Mouse (Mus musculus) forebrain, embryonic 10.5 days (tissue): Measurements from ENCODE around the gene 5730455P16Rik. TPM values are rescaled to one million over a fixed set of nuclear protein-coding genes. Genes with fewer than 3 reads are reported as not detected.
A peak's percentile ranks its signal among the peaks of the same experiment; 100 is the strongest.
"Not testable (repeated sequence)": the region's sequence is repeated elsewhere in the genome, so short reads cannot be mapped to it uniquely, and the experiment has no call there.

Experiments
- DNase-seq: peaks from one replicate; pipeline ENCODE4 v3.0.0-alpha.2; 2017; ENCODE audit warnings: low spot score; ENCODE audit errors: extremely low spot score
- H3K27ac ChIP-seq: fragments of 300-500 bp; sonication (generic); 2 replicates; pipeline ENCODE4 v1.5.1; 2016; ENCODE audit warnings: mild to moderate bottlenecking
- H3K27me3 ChIP-seq: fragments of 300-500 bp; sonication (generic); 2 replicates; pipeline ENCODE4 v1.6.1; 2016; ENCODE audit warnings: mild to moderate bottlenecking; ENCODE audit not compliant: poor library complexity, severe bottlenecking
- H3K36me3 ChIP-seq: fragments of 300-500 bp; sonication (generic); replicated peaks from 2 replicates; pipeline ENCODE4 v1.6.1; 2016; ENCODE audit warnings: mild to moderate bottlenecking, moderate library complexity
- H3K4me1 ChIP-seq: fragments of 300-500 bp; sonication (generic); 2 replicates; pipeline ENCODE4 v1.6.1; 2016
- H3K4me3 ChIP-seq: fragments of 300-500 bp; sonication (generic); 2 replicates; pipeline ENCODE4 v1.5.1; 2016; ENCODE audit warnings: mild to moderate bottlenecking, moderate library complexity
- H3K9me3 ChIP-seq: fragments of 300-500 bp; sonication (generic); 2 replicates; pipeline ENCODE4 v1.6.1; 2016; ENCODE audit warnings: mild to moderate bottlenecking, moderate library complexity
- WGBS: fragments of 180-500 bp; shearing (Covaris S2); methylation state at CpG from one replicate; pipeline ENCODE4 v1.1.7; 2016; 5-methylcytosine and 5-hydroxymethylcytosine counted together
- polyA plus RNA-seq: library from polyadenylated mRNA; unstranded; fragments of >200 nt; fragmentation: Nextera tagmentation; extraction: Ambion mirVana; gene quantifications from 2 replicates; pipeline ENCODE4 v1.2.1, GENCODE M21; 2016

5730455P16Rik gene
- polyA plus RNA-seq, 1 experiment from 2014 or later, result 29.4 TPM

DNA sequence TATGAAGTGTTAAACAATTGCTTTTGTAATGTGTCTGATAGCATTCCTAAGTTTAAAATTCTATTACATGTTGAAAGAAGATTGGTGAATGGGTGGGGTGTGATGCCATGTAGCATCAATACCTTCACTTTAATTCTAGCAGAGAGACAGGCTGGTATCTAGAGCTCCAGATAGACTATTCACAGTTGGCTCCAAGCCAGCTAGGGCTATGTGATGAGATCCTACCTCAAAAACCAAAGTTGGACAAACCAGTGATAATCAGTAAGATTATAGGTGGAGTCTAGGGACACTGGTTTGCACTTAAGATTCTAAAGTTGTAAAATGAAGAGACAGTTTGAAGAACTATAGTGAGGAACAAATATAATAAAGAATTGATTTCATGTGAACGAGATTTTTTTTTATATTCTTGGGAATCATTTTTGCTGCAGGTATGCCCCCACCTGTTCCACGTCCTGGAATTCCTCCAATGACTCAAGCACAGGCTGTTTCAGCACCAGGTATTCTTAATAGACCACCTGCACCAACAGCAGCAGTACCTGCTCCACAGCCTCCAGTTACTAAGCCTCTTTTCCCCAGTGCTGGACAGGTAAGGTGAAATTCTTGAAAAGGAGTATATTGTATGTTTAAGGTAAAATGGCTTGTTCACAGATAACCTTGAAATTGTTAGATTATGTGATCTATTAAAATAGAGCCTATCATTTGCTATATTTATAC lies 13.7 kb upstream of the 5730455P16Rik start:
- peaks cover 100% of the 10 kb centered on the region for H3K36me3 ChIP-seq
- WGBS, result 97% methylated on average over 2 of the region's 2 CpGs
- no peaks in the 10 kb centered on the region for H3K9me3 ChIP-seq
- no peak for DNase-seq
- H3K27me3 ChIP-seq, result no peaks in the 10 kb centered on the region
- peaks cover 5% of the 10 kb centered on the region for H3K4me1 ChIP-seq
- no peak overlapping the region for H3K27ac ChIP-seq
- no peak overlapping the region for H3K4me3 ChIP-seq

DNA sequence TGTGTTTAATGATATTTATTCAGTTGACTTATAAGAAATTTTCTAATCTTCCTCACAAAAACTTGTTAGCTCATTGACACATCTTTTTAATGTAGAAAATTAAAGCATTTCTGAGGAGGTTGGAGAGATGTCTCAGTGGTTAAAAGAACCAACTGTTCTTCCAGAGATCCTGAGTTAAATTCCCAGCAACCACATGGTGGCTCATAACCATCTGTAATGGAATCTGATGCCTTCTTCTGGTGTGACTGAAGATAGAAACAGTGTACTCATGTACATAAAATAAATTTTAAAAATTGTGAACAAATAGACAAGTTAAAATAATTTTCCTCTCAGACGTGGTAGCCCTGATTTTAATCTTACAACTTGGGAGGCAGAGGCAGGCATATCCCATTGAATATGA lies 12.1 kb upstream of the 5730455P16Rik start:
- Histone ChIP-seq H3K36me3 (peaks cover 100% of the 10 kb centered on the region), H3K9me3 (no peaks in the 10 kb centered on the region), H3K27ac (no peak overlapping the region), H3K4me3 (no peak overlapping the region), H3K27me3 (no peaks in the 10 kb centered on the region), H3K4me1 (peaks cover 22% of the 10 kb centered on the region)
- 88% methylated on average over 1 of the region's 1 CpGs for WGBS
- DNase-seq, result no peak

DNA sequence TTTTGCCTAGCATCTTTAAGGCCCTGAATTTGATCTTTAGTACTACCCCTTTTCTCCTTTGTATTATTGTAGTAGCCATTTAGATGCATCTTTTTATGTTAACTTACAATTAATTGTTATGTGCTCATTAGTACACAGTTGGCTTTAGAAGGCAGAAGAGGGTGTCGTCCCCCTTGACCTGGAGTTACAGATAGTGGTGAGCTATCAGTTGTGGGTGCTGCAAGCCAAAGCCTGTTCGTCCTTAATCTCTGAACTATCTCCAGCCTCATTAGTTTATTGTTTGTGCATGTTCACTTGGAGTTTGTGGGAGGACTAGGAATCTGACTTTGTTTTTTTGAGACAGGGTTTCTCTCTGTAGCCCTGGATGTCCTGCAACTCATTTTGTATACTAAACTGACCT lies 9.0 kb upstream of the 5730455P16Rik start:
- H3K9me3 ChIP-seq, result no peaks in the 10 kb centered on the region
- WGBS, result 78% methylated on average over 2 of the region's 2 CpGs
- H3K36me3 ChIP-seq, result peaks cover 73% of the 10 kb centered on the region
- H3K4me1 ChIP-seq, result peaks cover 36% of the 10 kb centered on the region
- H3K4me3 ChIP-seq, result peak overlapping the region; percentile 92
- no peak for DNase-seq
- no peak overlapping the region for H3K27ac ChIP-seq
- no peaks in the 10 kb centered on the region for H3K27me3 ChIP-seq

DNA sequence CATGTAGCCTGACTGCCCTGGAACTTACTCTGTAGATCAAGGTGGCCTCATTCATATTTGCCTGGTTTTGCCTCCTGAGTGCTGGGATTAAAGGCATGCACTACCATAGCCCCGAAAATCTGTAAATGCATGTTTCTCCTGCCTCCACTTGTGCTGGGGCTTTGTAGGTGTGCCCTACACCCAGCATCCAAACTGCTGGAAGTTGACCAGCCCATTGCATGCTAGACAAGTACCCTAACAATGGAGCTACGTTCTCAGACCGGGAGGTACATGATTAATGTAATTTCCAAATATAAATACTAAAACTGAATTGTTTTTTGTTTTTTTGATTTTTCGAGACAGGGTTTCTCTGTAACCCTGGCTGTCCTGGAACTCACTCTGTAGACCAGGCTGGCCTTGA lies 7.2 kb upstream of the 5730455P16Rik start:
- Histone ChIP-seq H3K4me1 (peaks cover 36% of the 10 kb centered on the region), H3K27me3 (no peaks in the 10 kb centered on the region), H3K4me3 (peak overlapping the region; percentile 92), H3K36me3 (peaks cover 56% of the 10 kb centered on the region), H3K9me3 (no peaks in the 10 kb centered on the region), H3K27ac (no peak overlapping the region)
- WGBS, result 81% methylated on average over 4 of the region's 4 CpGs
- no peak for DNase-seq

DNA sequence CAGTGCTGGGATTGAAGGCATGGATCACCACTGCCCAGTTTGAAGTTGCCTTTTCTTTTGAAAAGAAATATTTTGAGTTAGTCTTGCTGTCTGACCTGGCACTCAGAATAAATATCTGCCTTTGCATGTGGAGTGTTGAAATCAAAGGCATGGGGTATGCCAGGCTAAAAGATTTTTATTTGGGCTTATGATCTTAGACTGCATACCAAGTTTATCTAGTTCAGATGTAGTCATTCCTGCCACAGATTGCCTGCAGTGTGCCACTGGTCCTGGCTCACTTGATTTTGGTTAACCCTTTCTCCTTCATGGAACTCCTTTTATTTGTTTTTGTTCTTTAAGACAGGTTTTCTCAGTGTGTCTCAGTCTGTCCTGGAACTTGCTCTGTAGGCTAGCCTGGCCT lies 6.6 kb upstream of the 5730455P16Rik start:
- Histone ChIP-seq H3K27ac (peak overlapping the region; percentile 98), H3K4me3 (peak overlapping the region; percentile 92), H3K9me3 (no peaks in the 10 kb centered on the region), H3K27me3 (no peaks in the 10 kb centered on the region), H3K36me3 (peaks cover 50% of the 10 kb centered on the region), H3K4me1 (peaks cover 36% of the 10 kb centered on the region)
- DNase-seq, result no peak

DNA sequence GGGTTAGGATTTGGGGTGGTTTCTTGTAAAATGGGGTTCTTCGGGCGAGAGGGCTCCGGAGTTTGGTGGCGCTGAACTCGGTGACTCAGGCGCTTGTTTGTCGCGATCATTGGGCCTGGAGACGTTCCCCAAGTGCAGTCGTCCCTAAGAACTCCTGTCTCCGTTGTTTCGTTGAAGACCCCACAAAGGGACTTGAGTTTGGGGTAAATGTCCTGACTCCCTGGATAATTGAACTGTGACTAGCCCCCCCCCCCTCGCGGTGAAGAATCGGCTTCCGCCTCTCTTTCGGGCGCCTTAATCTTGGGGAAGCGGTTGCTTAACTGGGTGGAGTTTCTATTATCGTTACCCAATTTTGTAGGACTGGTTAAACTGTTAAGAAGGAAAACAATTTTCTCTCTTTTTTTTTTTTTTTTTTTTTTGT lies 5.8 kb upstream of the 5730455P16Rik start:
- Histone ChIP-seq H3K27me3 (no peaks in the 10 kb centered on the region), H3K4me3 (peak overlapping the region; percentile 92), H3K36me3 (peaks cover 41% of the 10 kb centered on the region), H3K9me3 (no peaks in the 10 kb centered on the region), H3K27ac (peak overlapping the region; percentile 98), H3K4me1 (peaks cover 36% of the 10 kb centered on the region)
- no peak for DNase-seq
- under 1% methylated on average over 20 of the region's 20 CpGs for WGBS

DNA sequence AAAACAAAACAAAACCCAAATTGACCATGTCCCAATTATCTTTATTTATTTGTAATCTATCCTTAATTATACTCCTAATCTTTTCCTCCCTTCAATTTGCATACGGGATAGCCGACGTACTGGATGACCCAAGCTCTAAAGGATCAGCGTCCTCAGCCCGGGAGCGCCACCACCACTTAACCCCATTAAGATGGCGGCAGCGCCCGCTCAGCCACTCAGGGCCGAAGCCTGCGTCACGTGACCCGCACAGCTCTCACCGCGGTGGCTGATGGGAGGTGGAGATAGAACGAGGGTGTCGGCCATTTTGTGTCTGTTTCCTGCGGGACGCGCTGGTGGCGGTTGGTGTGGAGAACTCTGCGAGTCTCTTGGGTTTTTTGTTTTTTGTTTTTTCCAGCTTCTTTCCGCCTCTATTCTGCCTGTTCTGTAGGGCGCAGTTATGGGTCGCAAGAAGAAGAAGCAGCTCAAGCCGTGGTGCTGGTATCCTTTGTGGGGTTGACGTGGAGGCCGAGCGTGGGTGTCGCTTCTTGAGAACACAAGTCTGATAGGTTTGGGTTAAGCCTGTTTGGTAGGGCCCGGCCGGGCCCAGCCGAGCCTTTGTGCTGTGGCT lies 5.3 kb upstream of the 5730455P16Rik start, which contains the start of gene Zfp207:
Gene Zfp207 (plus strand): TSS at position 261 of the 607 bp plus-strand sequence.
- H3K4me3 ChIP-seq, result peak within 1 kb of the TSS; percentile 92
- H3K36me3 ChIP-seq, result peaks cover 36% of the 10 kb centered on the region
- peak; percentile 98 for DNase-seq
- under 1% methylated on average over 33 of the region's 33 CpGs for WGBS
- no peaks in the 10 kb centered on the region for H3K27me3 ChIP-seq
- H3K27ac ChIP-seq, result peak within 1 kb of the TSS; percentile 98
- H3K9me3 ChIP-seq, result no peaks in the 10 kb centered on the region
- H3K4me1 ChIP-seq, result peaks cover 37% of the 10 kb centered on the region

DNA sequence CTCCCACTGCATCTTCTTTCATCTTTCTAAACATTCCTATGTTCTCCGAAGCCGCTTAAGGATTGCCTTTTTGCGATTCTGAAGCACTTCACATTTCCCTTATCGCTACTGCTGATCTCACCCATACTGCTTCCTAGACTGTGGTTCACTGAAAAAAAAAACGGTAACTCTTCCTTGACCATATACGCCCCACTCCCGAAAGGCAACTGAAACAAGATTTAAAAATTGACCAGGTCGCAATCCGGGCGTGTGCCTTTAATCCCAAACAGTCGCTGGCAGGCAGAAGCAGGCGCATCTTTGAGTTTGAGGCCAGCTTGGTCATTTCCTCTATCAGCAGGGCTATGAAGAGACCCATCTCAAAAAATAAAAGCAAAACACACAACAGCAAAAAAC lies 4.8 kb upstream of the 5730455P16Rik start:
- peak overlapping the region; percentile 92 for H3K4me3 ChIP-seq
- WGBS, result 9% methylated on average over 12 of the region's 12 CpGs
- peak; percentile 38 for DNase-seq

DNA sequence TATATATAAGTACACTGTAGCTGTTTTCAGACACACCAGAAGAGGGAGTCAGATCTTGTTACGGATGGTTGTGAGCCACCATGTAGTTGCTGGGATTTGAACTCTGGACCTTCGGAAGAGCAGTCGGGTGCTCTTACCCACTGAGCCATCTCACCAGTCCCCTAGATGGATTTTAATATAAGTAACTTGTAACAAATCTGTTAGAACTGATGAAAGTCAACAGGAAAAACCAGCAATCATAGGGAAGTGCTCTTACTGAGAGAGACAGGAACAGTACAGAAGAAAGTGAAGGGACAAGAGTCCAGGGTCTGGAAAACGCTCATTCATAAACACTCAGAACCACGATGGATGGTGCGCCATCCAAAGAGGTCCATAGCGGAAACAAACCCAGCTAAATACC lies 1.4 kb upstream of the 5730455P16Rik start:
- peaks cover 26% of the 10 kb centered on the region for H3K4me1 ChIP-seq
- not testable (repeated sequence) for DNase-seq, H3K9me3 ChIP-seq, H3K27me3 ChIP-seq, H3K27ac ChIP-seq, H3K4me3 ChIP-seq
- H3K36me3 ChIP-seq, result peaks cover 13% of the 10 kb centered on the region
- WGBS, result 91% methylated on average over 7 of the region's 7 CpGs

More for the DNA sequence above, 4.8 kb upstream of the 5730455P16Rik start:
- Histone ChIP-seq H3K27ac (peak overlapping the region; percentile 98), H3K27me3 (no peaks in the 10 kb centered on the region), H3K4me1 (peaks cover 41% of the 10 kb centered on the region), H3K36me3 (peaks cover 31% of the 10 kb centered on the region), H3K9me3 (no peaks in the 10 kb centered on the region)

DNA sequence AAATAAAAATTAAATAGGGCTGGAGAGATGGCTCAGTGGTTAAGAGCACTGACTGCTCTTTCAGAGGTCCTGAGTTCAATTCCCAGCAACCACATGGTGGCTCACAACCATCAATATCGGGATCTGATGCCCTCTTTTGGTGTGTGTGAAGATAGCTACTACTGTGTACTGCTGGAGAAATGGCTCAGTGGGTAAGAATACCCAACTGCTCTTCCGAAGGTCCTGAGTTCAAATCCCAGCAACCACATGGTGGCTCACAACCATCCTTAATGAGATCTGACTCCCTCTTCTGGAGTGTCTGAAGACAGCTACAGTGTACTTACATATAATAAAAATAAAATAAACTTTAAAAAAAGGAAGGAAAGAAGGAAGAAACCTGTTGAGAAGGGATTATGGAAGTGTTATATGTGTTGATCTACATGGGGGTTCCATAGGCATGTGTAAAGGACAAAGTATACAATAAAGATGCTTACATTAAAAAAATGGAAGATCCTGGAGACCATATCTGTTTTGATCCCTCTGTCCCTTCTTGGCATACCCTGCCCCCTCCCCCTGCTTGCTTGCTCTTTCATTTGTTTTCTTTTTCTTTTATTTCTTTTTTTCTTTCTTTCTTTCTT lies 726 bp upstream of the 5730455P16Rik start:
- Histone ChIP-seq H3K4me1 (peaks cover 25% of the 10 kb centered on the region), H3K27ac (peak overlapping the region; percentile 95), H3K4me3 (peak overlapping the region; percentile 97), H3K36me3 (peaks cover 19% of the 10 kb centered on the region)
- not testable (repeated sequence) for H3K27me3 ChIP-seq, H3K9me3 ChIP-seq, DNase-seq
- 62% methylated on average over 2 of the region's 2 CpGs for WGBS

DNA sequence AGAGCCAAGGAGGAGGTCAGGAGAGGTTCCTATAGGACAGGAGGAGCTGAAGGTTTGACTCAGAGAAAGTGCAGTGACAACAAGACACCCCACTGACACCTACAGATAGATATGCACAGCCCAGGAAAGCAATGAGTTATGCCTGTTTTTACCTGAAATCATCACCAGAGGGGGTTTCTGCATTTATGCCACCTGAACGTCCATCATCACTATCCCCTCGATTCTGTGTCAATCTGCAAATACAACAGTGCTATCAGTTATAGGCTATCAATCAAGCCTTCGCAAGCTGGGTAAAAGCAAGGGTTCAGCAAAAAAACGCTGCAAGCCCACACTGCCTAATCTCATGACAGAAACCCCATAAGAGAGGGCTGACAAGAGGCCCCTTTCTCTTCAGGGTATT lies 1.2 kb downstream of the 5730455P16Rik start:
- H3K36me3 ChIP-seq, result peaks cover 38% of the 10 kb centered on the region
- no peak overlapping the region for H3K27ac ChIP-seq
- no peaks in the 10 kb centered on the region for H3K27me3 ChIP-seq
- no peak for DNase-seq
- H3K4me1 ChIP-seq, result peaks cover 19% of the 10 kb centered on the region
- 79% methylated on average over 4 of the region's 4 CpGs for WGBS
- H3K4me3 ChIP-seq, result peak overlapping the region; percentile 97
- no peaks in the 10 kb centered on the region for H3K9me3 ChIP-seq

DNA sequence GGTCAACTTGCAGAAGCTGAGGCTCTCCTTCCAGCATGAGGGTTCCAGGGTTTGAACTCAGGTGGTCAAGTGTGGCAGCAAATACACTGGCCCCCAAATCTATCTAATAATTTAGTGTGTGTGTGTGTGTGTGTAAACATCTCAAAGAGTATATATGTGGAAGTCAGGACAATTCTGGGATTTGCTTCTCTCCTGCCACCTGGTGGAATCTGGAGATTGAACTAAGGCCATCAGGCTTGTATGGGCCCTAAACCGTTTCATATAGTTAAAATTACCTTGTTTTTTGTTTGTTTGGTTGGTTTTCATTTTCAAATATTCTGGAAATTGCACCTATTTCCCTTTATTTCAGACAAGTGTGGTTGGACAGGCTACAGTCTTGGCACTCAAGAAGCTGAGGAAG lies 8.9 kb downstream of the 5730455P16Rik start:
- no peak for DNase-seq
- H3K4me3 ChIP-seq, result no peak overlapping the region
- no peak overlapping the region for H3K27ac ChIP-seq
- no peaks in the 10 kb centered on the region for H3K9me3 ChIP-seq
- H3K27me3 ChIP-seq, result no peaks in the 10 kb centered on the region
- no peaks in the 10 kb centered on the region for H3K4me1 ChIP-seq
- peaks cover 90% of the 10 kb centered on the region for H3K36me3 ChIP-seq
- WGBS, result 95% methylated on average over 1 of the region's 1 CpGs

DNA sequence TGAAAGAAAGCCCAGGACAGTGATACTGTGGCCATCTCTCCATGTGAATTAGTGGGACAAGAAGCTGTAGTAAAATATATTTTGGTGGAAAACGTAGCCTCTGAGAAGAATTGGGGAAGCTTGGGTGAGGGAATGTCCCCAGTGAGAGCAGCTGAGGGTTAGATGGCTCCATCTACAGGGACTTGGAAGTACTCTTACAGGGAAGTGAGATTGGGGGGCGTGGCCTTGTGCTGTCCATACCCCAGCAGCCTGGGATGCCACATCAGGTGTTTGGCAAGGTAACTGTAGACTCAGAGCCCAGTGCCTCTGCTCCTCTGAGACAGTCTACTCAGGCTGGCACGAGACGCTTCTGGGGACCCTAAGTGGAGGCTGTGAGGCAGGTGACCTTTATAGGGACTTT lies 23.0 kb downstream of the 5730455P16Rik start:
- Histone ChIP-seq H3K27ac (no peak overlapping the region), H3K36me3 (peaks cover 19% of the 10 kb centered on the region), H3K9me3 (no peaks in the 10 kb centered on the region), H3K4me1 (no peaks in the 10 kb centered on the region), H3K27me3 (no peaks in the 10 kb centered on the region), H3K4me3 (no peak overlapping the region)
- DNase-seq, result no peak
- WGBS, result 39% methylated on average over 4 of the region's 4 CpGs
